Mouse (Mus musculus) heart, adult 18-20 months (tissue): ENCODE results near the gene Mgat5. TPM values are rescaled to one million over a fixed set of nuclear protein-coding genes. Genes with fewer than 3 reads are reported as not detected.

Experiments
- DNase-seq, 2 experiments: peaks; one replicate each; pipeline ENCODE4 v3.0.0; 2021 to 2022; ENCODE audit warnings: mixed read lengths in 1 of 2
- long read RNA-seq, 2 experiments: library from polyadenylated mRNA; stranded (forward); transcript quantifications; one replicate each; pipeline ENCODE4 v2.0.0; 2021
- total RNA-seq, 2 experiments: library from RNA; stranded (reverse); gene quantifications; 2 replicates each; pipeline ENCODE4 v1.2.3; 2021

Gene Mgat5
- 10 to 100 TPM; 13.2 to 15.2 TPM for total RNA-seq
- long read RNA-seq, experiment 1, partial matches to known transcripts: 0 of 7 reads
- long read RNA-seq, experiment 1, other reads (novel, unspliced or antisense): 7 of 7 reads
- long read RNA-seq, experiment 2: 0 reads

DNA sequence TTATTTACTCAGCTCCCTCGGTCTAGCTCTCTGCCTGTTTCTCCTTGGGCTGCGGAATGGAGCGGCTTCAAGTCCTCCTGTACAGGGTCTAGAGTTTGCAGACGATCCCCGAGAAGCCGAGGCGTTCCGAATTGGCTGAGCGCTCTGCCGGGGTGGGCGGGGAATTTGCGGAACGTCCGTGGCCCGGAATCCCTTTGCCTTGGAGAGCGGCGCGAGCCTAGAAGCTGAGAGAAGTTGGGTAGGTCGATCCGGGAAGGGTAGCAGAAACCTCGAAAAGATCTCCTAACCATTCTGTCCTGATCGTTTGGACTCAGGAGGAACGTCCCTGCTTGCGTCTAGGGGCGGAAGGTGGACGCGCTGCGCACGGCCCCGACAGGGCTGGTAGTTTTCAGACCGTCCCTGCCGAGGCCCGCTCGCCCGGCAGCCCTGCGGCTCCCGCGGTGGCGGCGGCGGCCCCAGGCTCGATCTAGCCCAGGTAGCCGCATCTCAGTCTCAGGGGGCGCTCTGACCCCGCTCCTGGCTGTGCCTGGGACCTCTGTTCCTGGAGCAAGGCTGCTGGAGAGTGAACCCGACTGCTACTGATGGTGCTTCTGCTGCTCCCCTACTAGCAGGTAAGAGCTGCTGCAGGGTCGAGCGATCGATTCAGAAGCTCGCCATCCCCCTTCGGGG lies at the start of gene Mgat5:
TSS of gene Mgat5 (plus strand) at position 199 of the 669 bp plus-strand sequence.
- DNase-seq: peak; percentile 94 to 95

GRCm38 (mm10) chr1:127160118-127160760 lies 44.6 kb upstream of the Mgat5 start:
- no peak for DNase-seq

DNA sequence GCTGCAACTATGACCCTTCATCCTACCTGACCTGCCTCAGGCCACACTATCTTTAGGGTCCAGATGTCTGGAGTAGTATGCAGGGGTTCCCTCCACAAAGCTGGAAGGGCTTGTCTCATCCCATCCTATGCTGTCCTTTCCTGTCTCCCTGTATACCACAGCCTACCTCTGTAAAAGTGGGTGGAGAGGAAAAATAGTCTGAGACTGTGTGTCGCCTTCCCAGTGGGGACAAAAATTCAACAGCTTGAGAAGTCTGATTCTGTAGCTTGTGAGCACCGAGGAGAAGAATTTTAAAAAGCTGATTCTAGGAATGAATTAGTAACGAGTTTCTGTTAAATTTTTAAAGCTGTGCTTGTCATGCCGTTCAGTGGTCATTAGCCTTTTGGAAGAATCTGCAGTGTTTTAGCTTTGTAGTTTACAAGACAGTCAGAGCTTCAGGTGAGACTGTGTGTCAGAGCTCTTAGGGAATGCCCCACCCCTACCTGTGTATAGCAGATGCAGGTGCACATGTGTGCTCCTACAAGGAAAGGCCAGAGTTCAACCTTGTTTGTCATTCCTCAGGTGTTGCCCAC lies 40.1 kb upstream of the Mgat5 start:
- no peak for DNase-seq

DNA sequence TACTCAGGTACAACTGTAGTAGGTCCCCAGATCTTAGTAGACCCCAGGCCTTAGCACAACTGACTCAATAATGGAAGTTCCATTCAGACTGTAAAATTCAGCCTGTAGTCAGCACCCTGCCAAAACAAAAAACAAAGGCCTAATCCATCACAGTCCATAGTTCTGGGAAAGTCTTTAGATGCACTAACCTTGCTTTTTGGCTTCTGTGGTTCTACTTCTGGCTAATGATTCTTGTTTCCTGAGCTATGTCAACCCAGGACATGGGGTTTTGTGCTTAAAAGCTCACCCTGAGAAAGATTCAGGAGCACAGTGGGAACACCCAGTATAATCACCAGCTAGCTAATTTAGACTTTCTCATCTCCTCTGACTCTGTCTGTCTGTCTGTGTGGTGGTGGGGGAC lies 38.3 kb upstream of the Mgat5 start:
- no peak for DNase-seq

DNA sequence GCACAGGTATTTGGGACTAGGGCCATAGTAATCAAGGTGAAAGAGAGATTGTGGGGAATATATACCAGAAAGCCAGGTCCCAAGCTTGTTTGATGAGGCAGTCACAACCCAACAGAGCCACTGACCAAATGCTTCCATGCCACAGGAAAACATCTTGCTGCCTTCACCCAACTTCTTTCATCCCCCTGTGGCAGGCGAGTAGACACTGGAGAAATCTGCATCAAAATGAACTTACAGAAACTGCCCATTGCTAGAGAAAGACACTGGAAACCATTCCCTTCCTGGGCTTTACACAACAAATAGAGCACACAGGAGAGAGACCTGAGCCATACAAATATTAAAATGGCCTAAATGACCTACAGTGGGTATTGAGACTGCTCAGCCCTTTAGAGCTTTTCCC lies 37.2 kb upstream of the Mgat5 start:
- no peak for DNase-seq

DNA sequence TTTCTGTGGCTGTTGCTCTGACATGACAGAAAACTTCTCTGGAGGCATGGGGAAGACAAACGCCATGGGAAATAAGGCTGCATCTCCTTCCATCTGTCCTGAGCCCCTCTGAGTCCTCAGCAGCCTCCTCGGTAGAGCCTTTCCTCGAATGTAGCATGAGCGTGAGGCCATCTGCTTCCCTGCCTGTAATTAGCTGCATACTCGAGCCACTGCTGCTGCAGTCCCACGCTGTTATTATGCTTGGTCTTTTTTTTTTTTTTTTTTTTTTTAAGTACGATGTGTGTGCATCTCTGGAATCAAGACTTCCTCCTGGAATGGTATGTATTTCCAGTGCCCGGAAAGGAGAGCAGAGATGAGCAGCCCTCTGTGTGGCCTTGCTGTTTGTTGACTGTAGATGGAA lies 36.6 kb upstream of the Mgat5 start:
- DNase-seq: no peak

GRCm38 (mm10) chr1:127169516-127169915 lies 35.3 kb upstream of the Mgat5 start:
- no peak for DNase-seq

- DNase-seq: no peak
Measured at GRCm38 (mm10) chr1:127171361-127171760, 33.5 kb upstream of the Mgat5 start.

GRCm38 (mm10) chr1:127173448-127173847 lies 31.4 kb upstream of the Mgat5 start:
- DNase-seq: peak; percentile 41 to 49

- no peak for DNase-seq
Measured at GRCm38 (mm10) chr1:127192396-127192795, 12.4 kb upstream of the Mgat5 start.

DNA sequence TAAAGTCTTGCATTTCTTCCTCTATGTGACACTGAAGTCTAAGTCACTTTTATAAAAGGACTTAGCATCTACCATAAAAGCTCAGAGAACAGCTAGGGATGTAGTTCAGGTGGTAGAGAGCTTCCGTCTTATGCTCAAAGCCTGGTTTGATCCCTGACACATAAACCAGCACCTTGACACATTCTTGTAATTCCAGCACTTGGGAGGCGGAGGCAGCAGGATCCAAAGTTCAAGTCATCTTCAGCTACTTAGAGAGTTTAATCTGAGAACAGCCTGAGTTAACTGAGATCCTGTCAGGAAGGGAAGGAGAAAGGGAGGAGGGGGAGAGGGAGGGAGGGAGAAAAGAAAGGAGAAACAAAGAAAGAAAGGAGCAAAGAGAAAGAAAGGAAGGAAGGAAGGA lies 5.6 kb upstream of the Mgat5 start:
- no peak for DNase-seq

DNA sequence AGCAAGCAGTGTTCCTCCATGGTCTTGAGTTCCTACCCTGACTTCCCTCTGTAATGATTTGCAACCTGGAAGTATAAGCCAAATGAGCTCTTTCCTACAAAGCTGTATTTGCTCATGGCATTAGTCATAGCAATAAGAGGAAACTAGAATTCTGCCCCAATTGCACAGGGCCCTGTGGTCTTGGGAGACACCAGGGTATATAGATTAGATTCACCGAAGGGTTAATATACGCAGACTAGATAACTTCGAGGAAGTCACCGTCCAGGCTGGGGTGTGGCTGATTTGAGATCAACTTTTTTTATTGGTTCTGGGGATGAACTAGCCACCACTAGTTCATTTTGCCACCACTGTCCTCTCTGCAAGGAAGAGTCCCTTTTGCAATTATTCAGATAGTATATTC lies 2.5 kb upstream of the Mgat5 start:
- DNase-seq: no peak

DNA sequence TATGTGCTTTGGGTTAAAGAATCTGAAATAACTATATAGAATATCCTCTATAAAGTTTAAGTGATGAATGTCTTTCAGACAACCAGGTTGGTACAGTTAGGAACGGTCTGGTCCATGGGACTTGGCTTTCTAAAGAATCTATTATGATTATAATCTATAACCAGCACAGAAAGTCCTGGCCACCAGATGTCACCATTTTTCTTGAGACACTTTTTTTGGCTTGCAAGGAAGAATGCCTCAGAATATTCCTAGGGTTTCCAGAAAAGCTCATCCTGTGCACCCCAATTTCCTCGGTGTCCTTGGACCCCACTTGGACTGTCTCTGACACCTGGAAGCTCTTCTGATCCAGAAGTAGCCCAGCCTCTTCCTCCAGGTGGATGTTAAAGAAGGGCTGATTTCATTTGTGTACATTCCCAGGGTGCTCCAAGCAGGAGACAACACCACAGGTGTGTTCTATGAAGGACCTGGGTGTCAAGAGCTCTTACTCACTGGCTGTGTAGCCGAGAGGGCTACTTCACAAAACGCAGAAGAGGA lies 1.5 kb upstream of the Mgat5 start:
- DNase-seq: peak; percentile 39 to 71

- DNase-seq: no peak
Measured at GRCm38 (mm10) chr1:127205501-127206019, 745 bp downstream of the Mgat5 start.

DNA sequence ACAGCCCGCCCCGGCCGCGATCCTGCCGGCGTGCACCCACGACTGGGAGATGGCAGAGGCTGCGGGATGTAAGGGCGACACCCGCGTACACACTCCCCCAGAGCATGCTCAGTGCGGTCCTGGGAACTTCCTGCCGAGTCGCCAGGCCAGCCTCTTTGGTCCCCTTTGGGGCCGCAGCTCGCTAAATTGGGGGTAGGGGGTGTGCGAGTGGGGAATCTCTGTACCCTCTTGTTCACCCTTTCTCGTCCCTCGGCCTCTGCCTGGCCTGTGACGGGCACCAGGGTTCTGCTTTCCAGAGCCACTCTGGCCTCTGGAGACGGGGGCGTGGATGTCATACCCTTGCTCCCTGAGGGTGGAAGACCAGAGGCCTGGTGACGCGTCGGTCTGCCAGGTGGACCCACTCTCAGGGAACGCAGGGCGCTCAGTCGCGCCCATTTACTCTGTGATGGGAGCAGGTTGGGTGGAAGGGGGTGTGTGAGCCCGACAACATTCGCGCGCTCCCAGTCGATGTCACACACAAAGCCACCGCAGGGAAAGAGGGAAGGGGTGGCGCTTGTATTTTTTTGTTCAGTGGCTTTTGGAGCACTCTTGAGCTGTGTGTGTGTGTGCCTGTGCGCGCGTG lies 1.3 kb downstream of the Mgat5 start:
- DNase-seq: peak; percentile 64 to 72

- peak in 1 of 2 experiments; percentile 37 for DNase-seq
Measured at GRCm38 (mm10) chr1:127206881-127207555, 2.2 kb downstream of the Mgat5 start.

GRCm38 (mm10) chr1:127208167-127208566 lies 3.4 kb downstream of the Mgat5 start:
- DNase-seq: no peak

DNA sequence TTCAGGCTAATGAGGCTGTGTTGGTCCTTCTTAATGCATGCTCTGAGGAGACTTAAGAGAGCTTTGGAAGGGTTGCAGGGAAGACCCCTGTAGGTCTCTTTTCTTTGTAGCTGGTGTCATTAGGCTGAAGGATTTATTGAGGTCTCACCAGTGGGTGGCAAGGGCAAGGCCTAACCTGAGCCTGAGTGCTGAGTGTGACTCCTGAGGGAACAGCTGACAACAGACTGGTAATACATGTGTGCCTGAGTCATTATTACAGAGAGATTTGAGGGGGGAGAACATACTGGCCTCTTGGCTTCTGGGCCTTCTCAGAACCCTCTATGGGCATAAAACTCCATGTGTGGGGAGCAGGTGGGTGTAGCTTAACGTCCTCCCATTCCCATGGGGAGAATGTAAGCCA lies 8.0 kb downstream of the Mgat5 start:
- no peak for DNase-seq

DNA sequence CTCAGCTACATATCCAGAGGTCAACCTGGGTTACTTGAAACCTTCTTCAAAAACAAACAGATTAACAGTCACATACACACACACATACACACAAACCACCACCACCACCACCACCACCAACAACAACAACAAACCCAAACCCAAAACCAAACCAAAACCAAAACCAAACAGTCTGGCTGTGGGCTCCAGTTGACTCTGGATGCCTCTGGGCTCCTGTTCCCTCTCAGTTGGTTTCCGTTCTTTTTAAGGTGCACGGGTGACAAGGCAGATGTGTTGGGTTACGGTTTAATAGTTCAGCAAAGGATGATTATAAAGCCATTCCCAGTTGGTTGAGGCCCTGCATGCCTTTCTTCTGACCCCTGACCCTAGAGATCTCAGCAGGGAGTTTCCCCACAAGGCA lies 8.6 kb downstream of the Mgat5 start:
- DNase-seq: no peak

DNA sequence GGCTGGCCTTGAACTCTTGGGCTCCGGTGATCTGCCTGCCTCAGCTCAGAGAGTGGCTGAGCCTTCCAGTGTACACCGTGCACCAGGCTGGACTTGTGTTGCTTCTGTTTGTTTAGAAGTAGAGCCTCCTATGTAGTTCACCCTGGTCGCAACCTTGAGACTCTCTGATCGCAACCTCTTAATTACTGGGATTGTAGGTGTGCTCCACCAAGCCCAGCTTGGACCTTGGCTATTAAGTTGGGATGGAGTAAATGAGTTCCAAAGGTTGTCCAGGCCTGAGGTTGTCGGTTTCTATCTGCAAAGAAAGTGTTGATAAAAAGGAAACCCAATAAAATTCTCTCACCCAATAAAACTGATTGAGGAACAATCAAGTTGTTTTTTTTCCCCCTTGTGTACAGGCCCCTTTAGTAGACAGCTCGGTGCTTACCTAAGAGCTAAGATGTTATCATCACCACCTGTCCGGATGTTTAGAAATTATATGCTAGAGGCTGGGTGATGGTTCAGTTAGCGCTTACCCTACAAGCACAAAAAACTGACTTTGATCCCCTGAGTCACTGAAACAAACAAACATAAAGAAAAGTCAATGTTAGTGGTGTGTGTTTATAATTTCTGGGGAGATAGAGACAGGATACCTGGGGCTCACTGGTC lies 9.9 kb downstream of the Mgat5 start:
- DNase-seq: no peak

- DNase-seq: no peak
Measured at GRCm38 (mm10) chr1:127216979-127217378, 12.2 kb downstream of the Mgat5 start.
